Mouse (Mus musculus): ENCODE results near the gene Cd37. TPM values are rescaled to one million over a fixed set of nuclear protein-coding genes. Genes with fewer than 3 reads are reported as not detected.

The Cd37 gene
- total RNA-seq, 2 experiments from 2014 or later: 0.69 to 1.3 TPM

DNA sequence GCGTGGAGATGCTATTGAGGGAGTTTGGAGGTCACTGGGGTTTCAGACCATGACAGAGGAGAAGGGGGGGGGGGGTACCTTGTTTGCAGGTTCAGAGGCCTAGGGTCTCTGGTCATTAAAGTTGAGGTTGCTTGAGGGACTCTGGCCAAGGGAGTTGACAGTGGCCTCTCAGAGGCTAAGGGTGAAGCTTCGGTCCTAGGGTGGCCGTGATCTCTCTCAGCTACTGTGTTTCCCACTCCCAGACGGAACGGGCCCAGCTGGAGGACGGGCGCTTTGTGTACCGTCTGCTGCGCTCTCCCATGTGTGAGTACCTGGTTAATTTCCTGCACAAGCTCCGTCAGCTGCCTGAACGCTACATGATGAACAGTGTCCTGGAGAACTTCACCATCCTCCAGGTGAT lies 7.0 kb downstream of the Cd37 start:
- TF ChIP-seq CTCF (IDR thresholded peaks at IDR 0.05): no peak
- no peak overlapping the region for H3K27ac ChIP-seq
- no peak for DNase-seq
- no peak overlapping the region for H3K4me3 ChIP-seq
- intact Hi-C loops (cut with DNase I): no loop called here

- intact Hi-C loops (cut with DNase I): no loop called here
- no peak for TF ChIP-seq CTCF (IDR thresholded peaks at IDR 0.05)
These were observed 7.7 kb downstream of the Cd37 start for GRCm38 (mm10) chr7:45231192-45231591.

GRCm38 (mm10) chr7:45229459-45230203 lies 9.3 kb downstream of the Cd37 start:
- intact Hi-C loops (cut with DNase I): no loop called here
- no peak for TF ChIP-seq CTCF (IDR thresholded peaks at IDR 0.05)
- Histone ChIP-seq H3K27ac (no peak overlapping the region), H3K4me3 (no peak overlapping the region)
- no peak for DNase-seq

More at GRCm38 (mm10) chr7:45231192-45231591, 7.7 kb downstream of the Cd37 start:
- Histone ChIP-seq H3K27ac (no peak overlapping the region), H3K4me3 (no peak overlapping the region)
- DNase-seq: no peak

- no peak for DNase-seq
- Histone ChIP-seq H3K27ac (no peak overlapping the region), H3K4me3 (no peak overlapping the region)
- intact Hi-C loops (cut with DNase I): no loop called here
- TF ChIP-seq CTCF (IDR thresholded peaks at IDR 0.05): no peak
These were observed 9.9 kb downstream of the Cd37 start for GRCm38 (mm10) chr7:45229046-45229445.

DNA sequence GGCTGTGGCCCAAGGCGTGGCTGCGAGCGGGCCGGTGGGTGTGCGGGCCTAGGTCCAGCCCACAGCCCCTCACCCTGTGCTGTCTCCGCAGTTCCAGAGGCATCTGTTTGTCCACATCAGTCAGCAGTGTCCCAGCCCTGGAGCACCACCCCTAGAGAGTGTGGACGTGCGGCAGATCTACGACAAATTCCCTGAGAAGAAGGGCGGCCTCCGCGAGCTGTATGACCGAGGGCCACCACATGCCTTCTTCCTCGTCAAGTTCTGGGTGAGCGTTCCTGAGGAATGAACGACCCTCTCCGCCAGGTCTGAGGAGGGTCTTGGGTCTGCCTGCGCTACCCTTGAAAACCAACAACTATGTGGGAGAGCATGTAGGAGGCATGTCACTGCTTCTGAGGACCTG lies 10.4 kb downstream of the Cd37 start:
- no peak overlapping the region for H3K4me3 ChIP-seq
- no peak for TF ChIP-seq CTCF (IDR thresholded peaks at IDR 0.05)
- intact Hi-C loops (cut with DNase I): no loop called here
- DNase-seq: no peak
- H3K27ac ChIP-seq: no peak overlapping the region

- no peak overlapping the region for H3K4me3 ChIP-seq
- TF ChIP-seq CTCF (IDR thresholded peaks at IDR 0.05): no peak
- H3K27ac ChIP-seq: no peak overlapping the region
- intact Hi-C loops (cut with DNase I): no loop called here
- no peak for DNase-seq
These were observed 12.5 kb downstream of the Cd37 start for GRCm38 (mm10) chr7:45226421-45226820.

DNA sequence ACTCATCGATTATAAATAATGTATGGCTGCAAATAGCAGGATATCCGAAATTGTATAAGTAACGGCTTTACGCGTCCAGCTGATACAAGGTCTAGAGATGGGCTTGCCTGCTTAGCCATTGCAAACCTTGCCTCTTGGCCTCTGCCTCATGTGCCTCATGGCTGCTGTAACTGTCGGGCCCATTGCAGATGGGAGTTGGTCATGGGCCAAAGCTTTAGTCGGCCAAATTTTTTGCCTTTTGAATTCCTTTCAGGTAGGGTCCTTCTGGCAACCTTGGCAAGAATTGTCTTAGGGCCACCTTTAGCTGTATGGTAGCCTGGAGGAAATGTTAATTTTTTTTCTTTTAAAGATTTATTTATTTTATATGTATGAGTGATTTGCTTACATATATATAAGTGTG lies 14.1 kb downstream of the Cd37 start:
- Histone ChIP-seq H3K27ac (no peak overlapping the region), H3K4me3 (no peak overlapping the region)
- TF ChIP-seq CTCF (IDR thresholded peaks at IDR 0.05): no peak
- DNase-seq: no peak
- intact Hi-C loops (cut with DNase I): no loop called here

- DNase-seq: no peak
- TF ChIP-seq CTCF (IDR thresholded peaks at IDR 0.05): no peak
These were observed 17.2 kb downstream of the Cd37 start for GRCm38 (mm10) chr7:45221680-45222079.

GRCm38 (mm10) chr7:45216442-45217183 lies 22.3 kb downstream of the Cd37 start:
- intact Hi-C loops (cut with DNase I): no loop called here
- peak; percentile 65 for DNase-seq
- Histone ChIP-seq H3K27ac (peak overlapping the region; percentile 76), H3K4me3 (peak overlapping the region; percentile 79)
- no peak for TF ChIP-seq CTCF (IDR thresholded peaks at IDR 0.05)

More at GRCm38 (mm10) chr7:45221680-45222079, 17.2 kb downstream of the Cd37 start:
- intact Hi-C loops (cut with DNase I): no loop called here
- Histone ChIP-seq H3K4me3 (no peak overlapping the region), H3K27ac (no peak overlapping the region)

DNA sequence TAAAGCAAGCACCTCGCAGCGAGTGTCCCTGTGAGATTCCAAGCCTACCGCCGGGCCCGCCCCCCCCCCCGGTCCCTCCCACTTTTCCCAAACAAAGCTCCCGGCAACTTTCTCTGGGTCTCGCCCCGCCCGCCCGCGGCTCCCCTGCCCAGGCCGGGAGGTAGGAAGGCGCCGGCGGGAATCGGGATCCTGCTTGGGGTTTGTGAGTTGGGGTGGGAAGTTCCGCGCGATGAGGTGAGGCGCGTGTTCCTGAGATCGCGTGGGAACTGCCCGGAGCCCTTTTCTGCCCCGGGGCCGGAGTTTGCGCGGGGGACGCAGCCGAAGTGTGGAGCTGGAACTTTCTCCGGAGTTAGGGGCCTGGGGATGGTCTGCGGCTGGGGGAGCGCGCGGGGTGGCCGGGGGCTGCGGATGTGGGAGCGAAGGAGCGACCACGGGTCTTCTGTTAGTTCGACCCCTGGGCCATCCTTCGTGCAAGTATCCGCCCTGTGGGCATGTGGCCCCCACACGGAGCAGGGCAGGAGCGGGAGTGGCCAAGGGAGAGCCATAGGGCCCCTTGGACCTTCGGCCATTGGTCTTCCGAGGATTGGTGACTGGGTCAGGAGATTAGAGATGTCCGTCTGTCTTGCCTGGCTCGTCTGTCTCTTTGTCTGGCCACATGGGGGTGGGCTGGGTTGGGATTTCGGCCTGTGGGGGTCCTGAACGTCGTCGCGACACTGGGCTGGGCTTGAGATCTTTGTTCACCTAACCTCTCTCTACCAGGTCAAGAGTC lies 23.1 kb downstream of the Cd37 start, which contains the start of gene Tead2:
TSS of gene Tead2 (plus strand) at position 81 of the 769 bp plus-strand sequence.
- peak within 1 kb of the TSS; percentile 76 for H3K27ac ChIP-seq
- TF ChIP-seq CTCF (IDR thresholded peaks at IDR 0.05): no peak
- DNase-seq: peak; percentile 62
- peak within 1 kb of the TSS; percentile 79 for H3K4me3 ChIP-seq
- intact Hi-C loops (cut with DNase I): no loop called here

GRCm38 (mm10) chr7:45213708-45214107 lies 25.2 kb downstream of the Cd37 start:
- intact Hi-C loops (cut with DNase I): no loop called here
- Histone ChIP-seq H3K4me3 (no peak overlapping the region), H3K27ac (no peak overlapping the region)
- no peak for DNase-seq
- TF ChIP-seq CTCF (IDR thresholded peaks at IDR 0.05): no peak

DNA sequence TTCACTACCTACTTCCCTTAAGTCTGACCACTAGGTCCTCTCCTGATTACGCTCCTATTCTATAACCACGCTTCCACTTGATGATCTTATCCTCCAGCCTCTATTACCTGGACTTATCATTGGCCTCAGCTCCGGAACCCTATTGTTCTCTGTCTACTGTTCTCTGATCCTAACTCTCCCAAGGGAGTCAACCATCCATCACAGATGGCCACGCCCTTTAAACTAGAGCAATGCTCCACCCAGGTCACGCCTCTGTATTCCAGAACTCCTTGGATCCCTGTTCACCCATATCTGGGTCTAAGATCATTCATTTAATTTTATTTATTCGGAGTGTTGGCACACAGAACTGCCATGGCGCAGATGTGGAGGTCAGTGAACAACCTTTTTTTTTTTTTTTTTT lies 26.6 kb downstream of the Cd37 start:
- TF ChIP-seq CTCF (IDR thresholded peaks at IDR 0.05): no peak
- Histone ChIP-seq H3K4me3 (no peak overlapping the region), H3K27ac (no peak overlapping the region)
- no peak for DNase-seq
- intact Hi-C loops (cut with DNase I): no loop called here

DNA sequence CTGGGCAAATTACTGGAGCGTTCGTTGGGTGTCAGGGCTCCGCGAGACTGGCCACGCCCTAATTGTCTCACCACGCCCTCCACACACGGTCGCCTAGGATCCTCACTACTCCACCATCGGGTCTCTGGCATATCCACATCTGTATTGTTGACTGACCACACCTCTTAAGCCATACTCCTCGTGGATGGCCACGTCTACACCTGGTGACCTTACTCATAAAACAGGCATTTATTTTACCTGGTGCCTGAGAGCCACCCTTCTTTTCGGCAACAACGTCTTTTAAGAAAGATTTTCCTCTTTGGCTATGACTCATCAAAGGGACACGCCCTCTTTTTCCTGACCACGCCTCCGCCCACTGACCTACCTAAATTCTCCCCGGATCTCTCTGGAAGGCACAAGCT lies 27.1 kb downstream of the Cd37 start, which contains the start of gene Dkkl1:
TSS of gene Dkkl1 (minus strand) at position 297 of the 401 bp plus-strand sequence.
- DNase-seq: no peak
- intact Hi-C loops (cut with DNase I): no loop called here
- H3K4me3 ChIP-seq: no peak within 1 kb of the TSS
- no peak within 1 kb of the TSS for H3K27ac ChIP-seq
- TF ChIP-seq CTCF (IDR thresholded peaks at IDR 0.05): no peak
